Comparison of ENCODE assay signal across 12 mouse cellular contexts in the genomic region with DNA sequence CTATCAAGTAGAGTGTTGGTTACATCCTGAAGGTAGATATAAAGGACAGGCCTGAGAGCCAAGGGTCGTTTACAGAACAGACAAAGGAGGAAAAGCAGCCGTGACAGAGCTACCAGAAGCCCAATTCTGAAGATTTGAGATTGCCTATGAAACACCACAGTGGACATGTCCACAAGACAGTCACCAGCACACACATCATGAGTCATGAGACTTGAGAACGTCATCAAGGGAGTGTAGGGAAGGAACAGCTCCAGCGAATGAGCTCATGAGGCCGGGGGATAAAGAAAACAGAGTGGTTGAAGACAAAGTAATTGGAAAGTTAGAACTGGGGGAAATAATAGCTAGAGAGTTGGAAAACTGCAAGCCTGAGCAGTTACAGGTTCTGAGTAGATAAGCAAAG. TPM values are rescaled to one million over a fixed set of nuclear protein-coding genes. Genes with fewer than 3 reads are reported as not detected.
DNase-seq lines count a peak whose midpoint lies in the region; ATAC-seq lines count a peak whose summit lies in the region.
"Had no signal": no experiment of that assay in that cellular context is flagged by ENCODE, and none has a peak within 500 bp of the region (broad histone marks: within the 10 kb centered on the region; RNA-seq: fewer than 3 reads in every experiment).

No protein-coding gene starts in this region.

- peak; percentile 19 for DNase-seq in lung, postnatal 10 days
- no peak for DNase-seq in lung, postnatal 4 days
- peak; percentile 96 for DNase-seq in heart, adult 11 months
- DNase-seq in right cerebral cortex, postnatal 25 days = no peak
- DNase-seq in thymus, postnatal 4 days = no peak
- no peak for DNase-seq in layer of hippocampus, adult 8-10 months (ENCODE audit: low spot score in 2 of 2)
- DNase-seq: gastrocnemius, postnatal 10 days; kidney, postnatal 36 days; liver, postnatal 0 days; right cerebral cortex, postnatal 14 days; thymus, postnatal 36 days had no signal

- H3K4me2 ChIP-seq in intestine, embryonic 15.5 days (replicated peaks) = no peak overlapping the region

- H3K4me1 ChIP-seq in intestine, embryonic 15.5 days (replicated peaks) = no peaks in the 10 kb centered on the region

- H3K4me3 ChIP-seq in intestine, embryonic 15.5 days (replicated peaks) = no peak overlapping the region

- H3K27ac ChIP-seq in intestine, embryonic 15.5 days = 0 out of 2 replicates have a peak overlapping the region, but pooled peaks have one; percentile 3

- no peak overlapping the region for H3K9ac ChIP-seq in intestine, embryonic 15.5 days
- H3K9ac ChIP-seq: liver, postnatal 0 days had no signal

- no peaks in the 10 kb centered on the region for H3K9me3 ChIP-seq in intestine, embryonic 15.5 days

- no peak for ATAC-seq in intestine, embryonic 15.5 days
- ATAC-seq: liver, postnatal 0 days had no signal

- 60% methylated on average over 5 of the region's 5 CpGs for WGBS in intestine, embryonic 15.5 days

- no peaks in the 10 kb centered on the region for H3K36me3 ChIP-seq in intestine, embryonic 15.5 days

- H3K27me3 ChIP-seq in intestine, embryonic 15.5 days (replicated peaks) = no peaks in the 10 kb centered on the region

RNA-seq across cellular contexts. Expression of gene Ugdh, which starts 22.1 kb away (rescaled TPM):
- 195 and 200 TPM in 2 replicates for polyA plus RNA-seq in intestine, embryonic 15.5 days (2015; fragmentation: Nextera tagmentation; extraction: Ambion mirVana)
- total RNA-seq in layer of hippocampus, adult 8-10 months (2022) = 10 to 100 TPM; 33.8 to 41.4 (median 35.8) TPM

RNA-seq across cellular contexts. Expression of gene Gm43552, which starts 34.8 kb away (rescaled TPM):
- polyA plus RNA-seq in intestine, embryonic 15.5 days (2015; fragmentation: Nextera tagmentation; extraction: Ambion mirVana) = not detected in 2 replicates
- total RNA-seq in layer of hippocampus, adult 8-10 months (2022) = 1 to 10 TPM in 1 of 4 experiments, not detected in 3; 10.0 TPM
- polyA plus RNA-seq: liver, postnatal 0 days had no signal

Comparison
In these comparisons a context has a peak if more than half of its experiments do, and no peak if none do; other contexts are left out.
1. DNase-seq: peak in lung, postnatal 10 days (single experiment) and heart, adult 11 months (single experiment); none in lung, postnatal 4 days (0 of 2), right cerebral cortex, postnatal 25 days (single experiment), thymus, postnatal 4 days (single experiment) and layer of hippocampus, adult 8-10 months (0 of 2).